Mouse (Mus musculus) adrenal gland, adult (tissue): ENCODE measurements at regions not wholly inside any gene's neighbourhood (a gene's known extent, or its start where the extent isn't known, plus 50 kb on each side); places are given as distances from the start of the nearest gene placed in this dataset.

Experiments used
- DNase-seq, 2 experiments: peaks; one replicate each; pipeline ENCODE4 v3.0.0; 2022 to 2023; ENCODE audit warnings: low spot score in 1 of 2; ENCODE audit not compliant: inconsistent age in 2 of 2

DNA sequence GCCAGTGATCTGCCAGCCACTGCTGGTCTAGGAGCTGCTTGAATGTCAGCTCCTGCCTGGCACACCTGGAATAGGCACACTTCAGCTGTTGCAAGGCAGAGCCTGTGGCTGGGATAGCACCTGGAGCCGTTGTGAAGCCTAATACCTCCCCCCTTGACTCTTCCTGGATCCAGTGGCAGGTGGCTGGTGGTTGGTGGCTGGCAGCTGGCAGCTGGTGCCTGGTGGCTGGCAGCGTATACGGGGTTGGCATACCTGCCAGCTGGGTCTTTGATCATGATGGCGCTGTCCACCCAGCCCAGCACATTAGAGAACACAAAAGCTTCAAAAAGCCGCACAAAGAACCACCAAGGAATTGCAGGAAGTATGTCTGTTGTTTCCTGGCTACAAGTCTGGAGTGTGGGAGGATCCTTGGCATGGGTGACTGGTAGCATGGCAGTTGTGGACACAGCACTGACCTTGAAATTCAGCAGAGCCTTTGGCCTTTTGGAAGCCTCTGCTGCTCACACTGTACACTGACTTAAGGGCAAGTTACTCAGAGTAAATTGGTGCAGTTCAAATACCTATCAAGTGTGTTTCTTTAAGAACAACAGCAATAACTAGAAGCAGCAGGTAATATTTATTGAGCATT is 1289.6 kb upstream of the A1bg start:
- DNase-seq = peak; percentile 68 to 73

DNA sequence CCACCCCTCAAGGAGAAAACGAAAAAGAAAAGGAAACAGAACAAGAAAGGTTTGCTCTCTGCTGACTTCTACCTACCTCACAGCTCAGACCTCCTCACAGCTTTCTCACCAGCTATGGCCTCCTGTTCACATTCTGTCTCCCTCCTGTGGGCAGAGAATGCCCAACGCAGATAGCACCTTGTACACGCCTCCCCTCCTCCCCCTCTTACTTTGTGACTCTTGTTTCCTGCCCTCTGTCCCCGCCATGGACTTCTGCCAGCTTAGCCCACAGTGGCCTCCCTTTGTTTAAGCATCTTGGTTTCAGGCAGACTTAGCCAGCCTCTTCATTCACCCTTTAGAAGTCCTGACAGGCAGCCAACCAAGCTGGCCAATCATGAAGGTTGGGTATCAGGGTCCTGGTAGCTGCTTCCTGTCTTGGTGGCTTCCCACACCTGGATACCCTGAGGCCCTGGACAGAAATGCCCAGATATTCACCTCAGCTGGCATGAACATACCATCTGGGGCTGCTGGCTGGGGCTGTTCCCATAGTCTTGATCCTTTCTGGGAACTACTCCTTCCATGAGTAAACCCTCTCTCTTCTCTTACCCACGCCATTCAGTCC is 1287.2 kb upstream of the A1bg start:
- DNase-seq = no peak

DNA sequence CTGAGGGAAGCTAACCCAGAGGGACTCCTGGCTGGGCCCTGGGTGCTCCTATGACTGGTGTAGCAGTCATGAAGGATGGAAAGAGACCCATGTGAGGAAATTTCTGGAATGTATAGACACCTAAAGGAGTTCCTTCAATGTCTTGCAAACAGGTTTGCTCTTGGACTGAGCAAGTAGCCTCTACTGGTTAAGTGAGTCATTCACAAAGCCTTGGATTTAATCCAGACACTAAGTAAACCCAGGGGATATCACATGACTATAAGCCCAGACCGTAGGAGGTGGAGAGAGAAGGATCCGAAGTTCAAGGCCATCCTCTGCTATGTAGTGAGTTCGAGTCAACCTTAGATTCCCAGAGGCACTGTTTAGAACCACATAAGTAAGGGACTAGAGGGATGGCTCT is 1286.5 kb upstream of the A1bg start:
- DNase-seq = peak; percentile 6 to 73

DNA sequence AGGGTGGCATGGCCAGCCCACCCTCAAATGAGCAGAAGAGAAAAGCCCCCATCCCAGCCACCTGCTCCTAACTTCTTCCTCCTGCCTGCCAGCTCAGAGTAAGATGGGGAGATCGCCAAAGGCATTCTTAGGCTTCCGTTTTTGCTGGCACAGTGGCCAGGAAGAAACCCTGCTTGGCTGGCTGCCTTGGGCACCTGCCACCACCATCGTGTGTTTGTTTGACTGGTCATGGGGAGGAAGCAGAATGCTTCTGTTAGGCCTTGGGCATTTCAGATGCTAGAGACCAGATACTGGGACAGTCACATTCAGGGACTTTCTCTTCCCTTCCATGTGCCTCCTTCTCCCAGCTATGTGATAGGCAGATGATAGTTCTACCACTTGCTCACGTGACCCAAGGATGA is 1283.7 kb upstream of the A1bg start:
- DNase-seq = peak; percentile 25 to 69

DNA sequence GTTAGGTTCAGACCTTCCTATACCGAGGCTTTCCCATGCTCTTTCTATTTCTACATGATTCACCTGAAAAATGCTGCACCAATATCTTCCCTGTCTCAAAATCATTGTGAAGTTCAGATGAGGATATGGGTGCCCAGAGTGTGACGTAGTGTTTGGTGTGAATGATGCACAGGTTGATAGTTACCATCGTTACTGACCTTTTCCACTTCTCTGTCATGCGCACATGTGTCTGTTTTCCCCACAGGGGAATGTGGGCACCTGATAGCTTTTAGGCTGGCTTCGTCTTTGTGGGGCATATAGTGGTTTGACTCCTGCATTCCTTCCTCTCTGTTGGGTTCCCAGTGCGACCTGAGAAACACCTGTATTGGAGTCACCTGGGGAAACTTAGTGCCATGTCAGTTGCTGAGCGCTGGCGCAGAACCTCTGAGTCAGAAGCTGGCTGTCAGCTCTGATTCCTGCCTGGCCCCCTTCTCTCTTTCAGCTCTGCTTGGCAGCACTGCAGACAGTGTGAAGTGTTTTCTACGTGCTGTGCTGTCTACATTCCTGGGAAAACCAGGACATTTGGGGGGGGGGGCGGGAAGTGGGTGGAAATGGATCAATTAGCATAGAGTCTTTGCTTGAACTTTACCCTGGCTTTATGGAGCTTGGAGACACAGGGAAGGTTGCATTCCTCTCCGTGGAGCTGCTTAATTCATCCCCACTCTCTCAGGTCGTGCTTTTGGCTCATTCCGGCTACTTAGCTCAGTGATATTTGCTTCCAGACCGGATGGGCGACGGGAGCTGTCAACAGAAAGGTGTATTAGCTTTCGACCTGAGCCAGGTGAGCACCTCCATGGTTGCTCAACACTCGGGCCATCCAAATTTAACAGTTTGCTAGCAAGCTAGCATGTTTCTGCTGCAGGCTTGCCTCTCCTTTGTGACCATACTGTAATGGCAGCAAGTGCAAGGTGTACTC is 1281.4 kb upstream of the A1bg start:
- DNase-seq = peak in 1 of 2 experiments; percentile 6

DNA sequence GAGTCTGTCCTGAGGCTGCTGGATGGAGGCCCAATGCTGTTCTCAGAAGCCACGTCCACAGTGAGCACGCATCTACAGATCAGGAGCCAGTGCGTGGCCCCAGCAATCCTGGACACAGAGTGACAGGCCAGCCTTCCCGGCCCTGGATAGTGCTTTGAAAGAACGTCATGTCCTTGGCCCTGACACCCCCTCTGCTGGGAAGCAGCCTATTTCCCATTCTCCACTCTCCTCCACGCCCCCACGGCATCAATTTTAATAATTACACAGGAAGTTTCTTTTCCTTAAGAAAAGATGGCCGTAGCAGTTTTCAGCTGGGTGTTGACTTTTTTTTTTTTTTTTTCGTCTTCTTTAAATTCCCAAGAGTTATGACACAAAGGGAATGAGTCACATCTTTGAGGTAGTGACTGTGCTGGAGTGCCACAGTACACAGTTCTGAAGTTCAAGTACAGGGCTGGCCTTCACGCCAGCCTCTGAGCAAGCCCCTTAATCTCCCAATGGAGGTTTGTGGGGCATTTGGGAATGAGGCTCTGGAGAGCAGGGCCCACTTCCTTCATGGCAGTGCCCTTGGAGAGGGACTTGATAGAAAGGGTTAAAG is 1280.1 kb upstream of the A1bg start:
- peak; percentile 78 to 82 for DNase-seq

DNA sequence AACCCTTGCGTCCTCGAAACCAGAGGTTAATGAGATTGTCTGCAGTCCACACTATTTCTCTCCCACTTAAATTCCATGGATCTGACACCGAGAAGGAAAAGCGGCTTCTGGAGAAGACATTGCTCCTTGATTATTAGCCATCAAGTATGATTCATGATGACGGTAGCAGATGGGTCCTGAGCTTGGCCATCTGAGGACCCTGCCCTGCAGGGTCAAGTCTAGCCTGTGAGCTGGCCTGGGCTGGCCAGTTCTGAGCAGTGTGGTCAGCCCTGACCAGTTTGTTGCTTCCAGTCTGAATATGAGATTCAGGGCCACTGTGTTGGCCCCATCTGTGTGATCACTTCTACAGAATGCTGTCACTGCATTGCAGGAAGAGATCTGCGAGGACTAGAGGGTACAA is 1275.9 kb upstream of the A1bg start:
- DNase-seq = no peak

DNA sequence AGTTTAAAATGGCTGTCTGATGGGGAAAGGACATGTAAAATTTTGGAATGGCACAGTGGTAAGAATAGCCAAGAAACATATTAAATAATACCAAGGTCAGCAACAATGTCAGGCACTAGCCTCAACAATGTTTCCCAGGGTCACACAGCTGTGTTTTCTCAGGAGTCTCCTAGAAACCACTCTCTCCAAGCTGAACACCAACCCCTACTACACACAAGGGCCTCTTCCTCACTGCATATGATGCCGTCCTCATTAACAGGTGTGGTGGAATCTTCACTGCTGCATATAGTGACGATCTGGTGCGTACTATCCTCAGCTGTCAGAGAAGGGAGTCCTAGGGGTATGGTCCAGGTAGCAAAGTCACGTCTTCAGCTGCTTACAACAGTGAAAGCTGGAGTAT is 1275.4 kb upstream of the A1bg start:
- peak in 1 of 2 experiments; percentile 58 for DNase-seq

DNA sequence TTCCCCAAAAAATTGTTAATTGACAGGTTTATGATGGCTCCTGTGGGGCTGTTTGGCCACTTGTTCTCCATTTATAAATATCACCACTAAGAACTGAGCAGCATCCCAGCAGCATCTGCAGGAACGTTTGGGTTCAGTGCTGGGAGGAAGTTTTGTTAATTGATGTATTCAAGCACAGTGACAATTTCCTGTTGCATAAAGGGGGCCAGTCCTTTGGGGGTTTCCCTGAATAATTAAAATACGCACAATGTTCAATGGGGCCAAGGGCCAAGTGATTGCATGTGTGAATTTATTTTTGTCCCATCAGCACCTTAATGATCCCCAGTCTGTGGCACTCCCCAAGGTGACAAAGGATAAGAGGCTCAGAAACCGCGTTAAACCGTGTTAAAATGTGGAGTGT is 1272.6 kb upstream of the A1bg start:
- DNase-seq = no peak

DNA sequence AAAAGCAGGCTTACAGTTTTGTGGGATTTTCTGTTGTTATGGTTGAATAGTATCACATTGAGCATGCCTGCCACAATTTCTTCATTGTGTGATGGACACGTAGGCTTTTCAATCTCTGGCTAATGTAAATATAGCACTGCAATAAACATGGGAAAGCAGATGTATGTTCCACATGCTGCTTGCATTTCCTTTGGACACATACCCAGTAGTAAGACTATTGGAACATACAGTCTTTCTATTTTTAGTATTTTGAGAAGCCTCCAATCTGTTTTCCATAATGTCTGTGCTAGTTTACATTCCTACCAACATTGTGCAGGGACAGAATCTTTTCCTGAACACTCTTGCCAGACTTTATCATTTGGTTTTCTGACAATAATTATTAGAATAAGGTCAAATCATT is 1269.9 kb upstream of the A1bg start:
- DNase-seq = no peak

DNA sequence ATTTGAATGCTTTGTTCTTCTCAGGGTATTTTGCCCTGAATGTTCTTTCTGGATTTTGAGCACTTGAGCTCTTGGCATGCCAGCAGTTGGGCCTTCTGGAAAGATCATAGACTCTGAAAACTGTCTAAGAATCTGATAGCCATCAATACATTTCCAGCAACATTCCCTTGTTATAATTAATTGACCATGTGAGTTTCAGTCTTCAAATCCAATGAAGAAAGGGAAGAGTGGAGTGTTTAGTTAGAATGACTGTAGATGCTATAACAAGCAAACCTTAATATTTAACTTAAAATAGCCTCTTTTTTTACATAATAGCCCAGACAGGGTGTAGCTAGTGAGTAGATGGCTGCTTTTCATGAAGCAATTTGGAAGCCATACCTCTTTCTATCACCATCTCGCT is 1268.8 kb upstream of the A1bg start:
- DNase-seq = no peak

DNA sequence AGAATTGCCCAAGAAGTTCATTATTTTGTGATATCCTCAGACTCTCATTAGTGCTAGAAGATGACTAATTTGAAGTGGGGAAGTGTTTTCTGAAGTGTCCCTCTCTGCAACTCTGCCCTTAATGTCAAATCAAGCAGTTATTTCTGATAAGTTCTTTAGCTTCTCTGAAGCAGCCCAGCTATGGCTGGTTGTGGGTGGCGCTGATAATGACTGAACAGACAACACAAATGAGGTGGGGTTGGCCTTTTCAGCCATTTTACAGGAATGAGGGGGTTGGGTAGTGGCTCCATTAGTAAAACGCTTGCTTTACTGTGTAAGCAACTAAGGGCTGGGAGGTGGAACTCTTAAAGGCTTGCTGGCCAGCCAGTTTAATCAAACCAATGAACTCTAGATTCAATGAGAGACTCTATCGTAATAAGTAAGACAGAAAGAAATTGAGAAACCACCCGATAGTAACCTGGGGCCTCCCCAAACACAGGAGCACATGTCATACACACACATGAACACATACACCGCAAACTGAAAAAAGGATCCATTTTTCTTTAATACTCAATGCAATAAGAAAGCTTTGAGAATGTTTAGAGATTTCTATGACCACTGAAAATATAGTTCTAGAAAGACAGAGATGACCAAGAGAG is 1268.3 kb upstream of the A1bg start:
- no peak for DNase-seq

DNA sequence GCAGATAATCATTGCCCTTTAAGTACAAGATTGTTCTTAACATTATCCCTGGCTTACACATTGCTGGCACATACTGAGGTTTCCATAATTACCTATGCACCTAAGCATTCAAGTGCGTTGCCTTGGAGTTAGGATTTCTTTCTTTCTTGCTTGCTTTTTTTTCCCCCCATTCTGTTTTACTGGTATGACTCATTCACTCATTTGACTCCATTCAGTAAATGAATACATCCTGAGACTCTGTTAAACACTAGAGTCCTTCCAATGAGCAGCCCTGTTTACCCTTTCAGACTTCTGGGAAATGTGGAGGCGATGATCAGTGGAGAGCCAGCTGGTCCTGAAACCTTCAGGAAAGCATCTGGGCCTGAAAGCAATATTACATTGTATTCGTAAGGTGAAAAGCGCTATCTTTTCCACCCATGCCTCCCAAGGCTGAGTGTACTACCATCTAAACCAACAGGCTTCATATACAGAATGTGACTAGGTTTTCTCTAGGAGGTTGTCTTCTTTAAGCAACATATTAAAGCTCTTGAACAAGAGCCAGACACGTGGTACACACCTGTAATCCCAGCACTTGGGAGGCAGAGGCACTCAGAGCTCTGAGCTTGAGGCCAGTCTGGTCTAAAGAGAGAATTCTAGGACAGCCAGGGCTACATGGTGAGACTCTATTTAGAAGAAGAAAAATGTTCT is 1267.6 kb upstream of the A1bg start:
- no peak for DNase-seq

DNA sequence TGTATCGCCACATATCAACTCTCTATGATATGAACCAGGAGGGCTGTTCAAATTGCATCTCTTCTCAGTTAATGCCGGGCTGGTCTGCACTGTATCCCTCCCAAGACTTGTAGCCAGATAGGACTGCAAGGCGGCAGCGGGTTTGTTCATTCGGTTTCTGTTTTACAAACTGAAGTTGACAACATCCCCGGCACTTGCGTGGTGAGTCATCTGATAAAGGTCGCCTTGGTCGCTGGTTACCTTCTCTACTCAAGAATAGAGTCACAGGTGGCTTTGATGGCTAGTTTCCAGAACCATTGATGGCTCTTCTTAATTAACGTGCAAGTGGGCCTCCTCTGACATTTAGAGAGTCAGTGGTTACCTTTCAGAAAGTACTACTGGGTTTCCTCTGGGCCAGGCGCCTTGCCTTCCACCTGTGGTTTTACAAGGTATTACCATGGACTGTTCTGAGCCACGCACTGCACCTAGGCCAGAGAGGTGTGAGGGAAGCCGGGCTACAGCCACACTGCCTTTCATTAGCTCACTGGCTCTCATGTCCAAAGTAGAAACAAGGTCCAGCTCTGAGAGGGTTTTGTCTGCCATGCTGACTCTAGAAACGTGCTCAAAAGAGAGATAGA is 1266.9 kb upstream of the A1bg start:
- DNase-seq = no peak

DNA sequence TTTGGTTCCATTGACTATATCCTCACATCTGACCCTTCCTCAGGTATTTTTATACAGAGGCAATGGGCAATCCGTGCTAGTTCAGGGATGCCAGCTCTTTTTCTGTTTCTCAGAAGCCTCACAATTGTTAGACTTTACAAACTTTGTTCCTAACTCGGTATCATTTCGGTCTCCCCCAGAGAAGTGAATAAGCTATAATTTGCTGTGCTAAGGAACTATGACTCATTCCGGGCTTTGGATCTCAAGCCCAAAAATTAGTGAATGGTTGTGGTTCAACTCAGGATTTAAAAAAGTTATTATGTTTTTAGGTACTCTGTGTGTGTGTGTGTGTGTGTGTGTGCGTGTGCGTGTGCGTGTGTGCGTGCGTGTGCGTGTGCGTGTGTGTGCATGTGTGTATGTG is 1263.7 kb upstream of the A1bg start:
- DNase-seq = no peak

DNA sequence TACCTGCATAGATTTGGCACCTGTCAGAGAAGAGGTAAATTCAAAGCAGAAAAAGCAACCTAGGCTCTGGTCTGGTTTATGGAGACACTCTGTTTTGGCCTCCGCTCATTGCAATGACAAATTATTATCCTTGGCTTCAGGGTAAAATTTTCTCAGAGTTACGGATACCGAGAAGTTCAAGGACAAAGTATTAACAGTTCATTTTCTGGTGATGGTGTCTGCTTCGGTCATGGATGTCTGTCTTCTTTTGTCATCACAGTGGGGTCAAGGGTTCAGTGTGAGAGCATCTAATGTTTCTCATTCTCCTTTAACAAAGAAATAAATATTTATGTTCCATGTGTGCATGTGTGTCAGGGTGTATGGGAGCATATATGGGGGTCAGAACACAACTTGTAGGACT is 1261.0 kb upstream of the A1bg start:
- peak; percentile 43 to 86 for DNase-seq

DNA sequence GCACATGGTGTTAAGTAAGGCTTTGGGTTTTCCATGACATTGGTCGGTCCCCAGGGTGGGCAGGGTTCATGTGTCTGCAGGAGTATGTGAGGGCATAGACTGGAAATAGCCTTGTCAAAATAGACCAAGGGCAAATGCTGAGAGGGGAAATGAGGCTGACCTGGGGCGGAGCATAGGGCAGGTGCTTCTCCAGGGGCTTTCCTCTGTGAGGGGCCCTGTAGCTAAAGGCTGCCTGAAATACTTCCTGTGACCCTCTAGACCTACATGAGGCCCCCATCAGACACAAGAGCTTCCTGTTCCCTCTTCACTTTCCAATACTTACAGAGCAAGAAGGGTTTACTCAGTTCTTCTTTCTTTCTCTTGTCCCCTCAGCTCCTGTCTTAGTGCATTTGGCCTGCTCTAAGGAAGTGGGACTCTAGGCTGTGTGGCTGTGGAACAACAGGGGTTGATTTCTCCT is 1258.7 kb upstream of the A1bg start:
- peak in 1 of 2 experiments; percentile 54 for DNase-seq

DNA sequence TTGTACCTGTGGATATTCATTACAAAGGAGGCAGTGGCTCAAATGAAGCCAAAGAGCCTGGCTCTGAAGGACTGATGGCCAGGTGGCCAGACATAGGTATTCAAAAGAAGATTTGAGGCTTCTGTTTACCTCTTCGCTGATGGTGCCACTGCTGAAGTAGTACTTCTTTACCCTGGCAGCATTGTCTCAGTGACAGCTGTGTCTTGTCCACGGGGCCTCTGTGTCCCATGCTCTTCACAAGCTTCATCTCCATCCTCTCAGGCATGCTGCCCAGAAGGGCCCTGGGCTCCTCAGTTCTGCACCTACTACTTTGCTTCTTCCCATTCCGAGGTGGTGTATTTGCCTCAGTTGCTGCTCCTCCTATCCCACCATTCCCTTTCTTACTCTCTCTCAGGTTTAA is 1257.9 kb upstream of the A1bg start:
- peak in 1 of 2 experiments; percentile 42 for DNase-seq

DNA sequence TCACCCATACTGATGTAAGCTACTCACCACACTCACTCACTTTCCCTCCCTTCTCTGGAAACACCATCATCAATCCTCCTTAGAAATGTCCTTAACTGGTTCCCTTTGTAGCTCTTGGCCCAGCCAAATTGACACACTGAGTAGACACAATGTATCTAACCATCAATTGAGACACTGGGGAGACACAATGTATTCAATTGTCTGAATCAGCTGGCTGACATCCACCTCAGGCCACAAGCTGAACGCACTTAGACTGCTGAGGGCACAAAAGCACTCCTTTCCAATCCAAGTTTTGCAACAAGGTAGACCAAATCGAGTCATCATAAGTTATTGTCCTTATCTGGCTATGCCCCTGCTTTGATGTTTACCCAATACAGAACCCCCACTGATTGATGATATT is 1257.0 kb upstream of the A1bg start:
- peak; percentile 68 to 86 for DNase-seq

DNA sequence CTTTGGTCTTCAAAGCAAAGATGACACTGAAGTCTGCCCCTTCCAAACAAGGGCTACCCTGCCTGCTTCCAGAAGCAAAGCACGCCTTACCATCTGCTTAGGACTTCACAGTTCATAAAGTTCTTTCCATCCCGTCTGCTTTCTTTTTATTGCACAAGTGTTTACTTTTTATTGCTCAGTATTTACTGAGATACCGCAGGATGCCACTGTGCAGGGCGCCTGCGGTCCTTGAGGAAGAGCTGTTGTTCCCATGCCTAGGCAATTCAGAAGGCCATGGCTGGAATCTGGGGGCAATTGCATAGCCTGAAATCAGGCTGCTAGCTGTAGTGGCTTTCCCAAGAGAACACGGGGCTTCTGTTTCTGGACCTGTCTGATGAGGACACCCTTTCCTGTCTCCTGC is 1255.8 kb upstream of the A1bg start:
- DNase-seq = no peak
